Mouse (Mus musculus): ENCODE measurements around the gene Cfap221. TPM values are rescaled to one million over a fixed set of nuclear protein-coding genes. Genes with fewer than 3 reads are reported as not detected.

Gene Cfap221
- polyA plus RNA-seq, 1 experiment from 2014 or later: 0.11 TPM

DNA sequence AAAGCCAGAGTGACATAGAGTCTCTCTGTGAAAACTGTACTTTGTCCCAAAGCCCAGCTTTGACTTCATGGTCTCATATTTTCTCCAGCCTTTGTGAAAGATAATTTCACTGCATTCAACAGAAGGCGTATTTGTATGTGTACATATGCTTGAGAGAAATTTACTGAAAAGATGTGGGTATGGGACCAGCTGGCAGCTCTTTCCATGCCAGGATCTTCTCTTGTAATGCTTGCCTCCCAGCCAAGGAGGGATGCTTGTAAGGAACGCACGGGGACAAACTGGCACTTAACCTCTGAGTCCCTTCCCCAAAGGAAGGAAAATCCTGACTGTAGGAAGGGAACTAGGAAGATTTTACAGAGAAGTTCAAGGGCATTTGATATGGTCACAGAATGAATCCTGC, 112.8 kb downstream of the Cfap221 start:
- no peaks in the 10 kb centered on the region for H3K36me3 ChIP-seq (ENCODE audit: control insufficient read depth, insufficient read depth, low read length)
- H3K27ac ChIP-seq (replicated peaks): no peak overlapping the region
- TF ChIP-seq EP300 (optimal IDR thresholded peaks at IDR 0.05): no peak
- H3K9me3 ChIP-seq (ENCODE audit: control insufficient read depth, low read length): no peaks in the 10 kb centered on the region
- no peak overlapping the region for H3K9ac ChIP-seq (ENCODE audit: low read length)
- H3K27me3 ChIP-seq (ENCODE audit: control insufficient read depth, insufficient read depth, low read length): no peaks in the 10 kb centered on the region
- no peaks in the 10 kb centered on the region for H3K4me1 ChIP-seq (replicated peaks; ENCODE audit: control insufficient read depth, insufficient read depth)
- 78% methylated on average over 3 of the region's 3 CpGs for WGBS
- H3K4me3 ChIP-seq (ENCODE audit: low read depth, low read length): no peak overlapping the region
- H3K4me2 ChIP-seq (replicated peaks; ENCODE audit: low read depth): no peak overlapping the region
- ATAC-seq (ENCODE audit: low FRiP score, low TSS enrichment): no peak
- no peak for DNase-seq (ENCODE audit: low spot score)

- Histone ChIP-seq H3K4me2 (replicated peaks; ENCODE audit: low read depth) (no peak overlapping the region), H3K27ac (replicated peaks) (no peak overlapping the region), H3K27me3 (ENCODE audit: control insufficient read depth, insufficient read depth, low read length) (no peaks in the 10 kb centered on the region), H3K4me3 (ENCODE audit: low read depth, low read length) (no peak overlapping the region), H3K36me3 (ENCODE audit: control insufficient read depth, insufficient read depth, low read length) (no peaks in the 10 kb centered on the region), H3K9me3 (ENCODE audit: control insufficient read depth, low read length) (no peaks in the 10 kb centered on the region), H3K9ac (ENCODE audit: low read length) (no peak overlapping the region), H3K4me1 (replicated peaks; ENCODE audit: control insufficient read depth, insufficient read depth) (0 out of 2 replicates have a peak, but pooled peaks cover 6% of the 10 kb centered on the region)
- 58% methylated on average over 7 of the region's 7 CpGs for WGBS
- DNase-seq (ENCODE audit: low spot score): no peak
- no peak for ATAC-seq (ENCODE audit: low FRiP score, low TSS enrichment)
- TF ChIP-seq CTCF (IDR thresholded peaks at IDR 0.05; ENCODE audit: low read depth): no peak
- no peak for TF ChIP-seq EP300 (optimal IDR thresholded peaks at IDR 0.05)
Measured at GRCm38 (mm10) chr1:119878909-119879308, 118.1 kb downstream of the Cfap221 start.

GRCm38 (mm10) chr1:119877469-119877868, 119.6 kb downstream of the Cfap221 start:
- WGBS: 83% methylated on average over 4 of the region's 4 CpGs
- Histone ChIP-seq H3K36me3 (ENCODE audit: control insufficient read depth, insufficient read depth, low read length) (no peaks in the 10 kb centered on the region), H3K4me2 (replicated peaks; ENCODE audit: low read depth) (no peak overlapping the region), H3K4me3 (ENCODE audit: low read depth, low read length) (no peak overlapping the region), H3K27me3 (ENCODE audit: control insufficient read depth, insufficient read depth, low read length) (no peaks in the 10 kb centered on the region), H3K9me3 (ENCODE audit: control insufficient read depth, low read length) (no peaks in the 10 kb centered on the region), H3K27ac (replicated peaks) (no peak overlapping the region), H3K4me1 (replicated peaks; ENCODE audit: control insufficient read depth, insufficient read depth) (0 out of 2 replicates have a peak, but pooled peaks cover 6% of the 10 kb centered on the region), H3K9ac (ENCODE audit: low read length) (no peak overlapping the region)
- no peak for DNase-seq (ENCODE audit: low spot score)
- no peak for ATAC-seq (ENCODE audit: low FRiP score, low TSS enrichment)
- TF ChIP-seq CTCF (IDR thresholded peaks at IDR 0.05; ENCODE audit: low read depth): no peak
- no peak for TF ChIP-seq EP300 (optimal IDR thresholded peaks at IDR 0.05)

Other genes with a start within 250 kb of the Cfap221 start
- gene Ptpn4, start 159.6 kb downstream of the Cfap221 start, polyA plus RNA-seq (2015; fragmentation: Nextera tagmentation; extraction: Ambion mirVana): 2.6 and 2.9 TPM in 2 replicates
- 4.2 TPM in 2 replicates for gene Tmem177, start 84.0 kb downstream of the Cfap221 start, polyA plus RNA-seq (2015; fragmentation: Nextera tagmentation; extraction: Ambion mirVana)
- gene Sctr, start 9.7 kb upstream of the Cfap221 start, polyA plus RNA-seq (2015; fragmentation: Nextera tagmentation; extraction: Ambion mirVana): 3.0 and 4.6 TPM in 2 replicates
- 7.8 and 8.8 TPM in 2 replicates for gene Tmem37, start 76.8 kb upstream of the Cfap221 start, polyA plus RNA-seq (2015; fragmentation: Nextera tagmentation; extraction: Ambion mirVana)
- gene Dbi, start 123.8 kb upstream of the Cfap221 start, polyA plus RNA-seq (2015; fragmentation: Nextera tagmentation; extraction: Ambion mirVana): 1,663 and 1,741 TPM in 2 replicates
- 10.1 and 11.9 TPM in 2 replicates for gene 3110009E18Rik, start 124.0 kb upstream of the Cfap221 start, polyA plus RNA-seq (2015; fragmentation: Nextera tagmentation; extraction: Ambion mirVana)

Measured in stomach, postnatal 0 days (tissue).